Mouse (Mus musculus): ENCODE data around the gene 1700029P11Rik.

DNA sequence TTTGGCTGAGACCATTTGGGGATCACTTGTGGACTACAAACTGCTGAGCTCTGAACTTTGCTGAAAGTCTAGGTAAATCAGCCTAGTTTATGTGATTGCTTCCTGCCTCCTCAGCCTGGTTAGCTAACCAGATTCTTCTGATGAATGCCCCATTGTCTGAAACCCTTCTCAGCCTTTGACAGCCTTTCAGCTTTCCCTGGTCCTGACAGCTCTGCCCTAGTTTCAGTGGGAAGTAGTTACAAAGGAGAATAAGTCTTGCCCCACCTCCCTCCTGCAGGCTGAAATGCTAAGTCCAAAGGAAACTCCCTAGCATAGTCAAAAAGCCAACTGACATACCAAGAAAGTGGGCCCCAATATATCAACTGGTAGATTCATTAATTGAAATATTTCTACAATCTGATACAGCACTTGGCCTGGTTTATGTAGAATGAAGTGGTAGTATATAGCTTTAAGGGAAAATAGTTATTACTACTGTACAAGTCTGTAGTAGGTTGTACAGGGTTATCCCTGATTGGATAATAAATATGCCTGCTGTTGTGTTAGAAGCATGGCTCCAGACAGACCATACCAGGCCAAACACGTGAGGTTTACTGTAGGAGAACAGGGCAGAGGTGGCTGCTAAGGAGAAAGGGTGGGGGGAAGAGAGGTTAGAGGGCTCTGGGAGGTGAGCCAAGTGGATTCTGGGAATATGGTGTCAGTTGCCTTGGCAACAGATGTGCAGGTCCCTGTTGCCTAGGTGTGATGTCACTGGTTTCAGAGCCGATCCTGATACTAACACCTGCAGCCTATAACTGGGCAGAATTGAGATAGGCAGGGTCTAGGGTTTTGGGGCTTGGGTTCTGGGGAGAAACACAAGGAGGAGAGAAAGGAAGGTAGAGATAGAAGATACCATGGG, 5.2 kb downstream of the 1700029P11Rik start:
- TF ChIP-seq POLR2A (IDR thresholded peaks at IDR 0.05; ENCODE audit: low read depth, low read length), result no peak
- no peak for TF ChIP-seq CTCF (IDR thresholded peaks at IDR 0.05; ENCODE audit: extremely low read depth, insufficient read length, insufficient replicate concordance, low read depth, low read length)

Measured in small intestine, adult 2 months (tissue).